Mouse (Mus musculus) layer of hippocampus, postnatal 36 days (tissue): ENCODE data around the gene Ciao2b. TPM values are rescaled to one million over a fixed set of nuclear protein-coding genes. Genes with fewer than 3 reads are reported as not detected.
A peak's percentile ranks its signal among the peaks of the same experiment; 100 is the strongest.
"Not testable (repeated sequence)": the region's sequence is repeated elsewhere in the genome, so short reads cannot be mapped to it uniquely, and the experiment has no call there.

ENCODE experiments used
- DNase-seq, 2 experiments: peaks; one replicate each; pipeline ENCODE4 v3.0.0; 2022
- total RNA-seq, 2 experiments: library from RNA; stranded (reverse); gene quantifications; 2 replicates each; pipeline ENCODE4 v1.2.3; 2021

The Ciao2b gene
- total RNA-seq = 10 to 100 TPM; 26.8 to 28.0 TPM

DNA sequence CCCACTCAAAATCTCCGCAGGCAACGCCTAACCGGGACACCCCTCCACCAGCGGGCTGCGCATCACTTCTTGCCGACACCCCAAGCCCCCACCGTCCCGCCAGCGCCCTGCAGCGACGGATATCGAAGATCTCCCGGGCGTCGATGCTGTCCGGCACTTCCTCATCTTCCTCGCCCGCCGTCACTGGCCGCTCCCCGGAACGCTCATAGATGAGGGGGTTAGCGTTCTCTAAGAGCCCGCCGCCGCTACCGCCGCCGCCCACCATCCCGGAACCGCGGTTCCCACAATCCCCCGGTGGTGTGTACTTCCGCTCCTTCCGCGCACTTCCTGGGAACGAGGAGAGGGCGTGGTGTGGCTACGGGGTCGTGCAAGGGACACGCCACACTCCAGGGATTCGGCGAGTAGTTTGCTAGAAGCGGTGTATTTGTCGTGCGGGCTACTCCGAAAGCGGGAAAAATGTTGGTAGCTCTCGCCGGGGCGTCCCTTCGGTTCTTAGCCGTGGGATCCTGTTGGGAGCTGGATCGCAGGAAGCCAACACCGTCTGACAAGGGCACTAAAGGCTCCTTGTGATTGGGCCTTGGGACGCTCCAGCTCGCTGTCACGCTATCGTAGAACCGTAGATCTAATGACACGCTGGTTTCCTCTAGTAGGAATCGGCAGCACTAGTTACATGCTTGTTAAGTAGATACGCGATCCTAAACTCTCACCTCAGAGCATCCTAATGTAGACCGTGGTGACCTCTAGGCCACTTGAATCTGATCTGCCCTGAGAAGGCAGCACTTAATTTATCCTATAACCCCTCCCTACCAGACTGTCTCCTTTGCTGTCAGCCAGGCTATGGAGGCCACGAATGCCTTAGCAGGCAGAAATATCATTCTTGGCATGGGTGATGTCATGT is at the start of gene Ciao2b:
TSS of gene Ciao2b (minus strand) at position 540 of the 898 bp plus-strand sequence.
- peak; percentile 88 to 90 for DNase-seq

- DNase-seq = no peak
These were observed 46.7 kb upstream of the Ciao2b start for GRCm38 (mm10) chr8:104688433-104688832.

DNA sequence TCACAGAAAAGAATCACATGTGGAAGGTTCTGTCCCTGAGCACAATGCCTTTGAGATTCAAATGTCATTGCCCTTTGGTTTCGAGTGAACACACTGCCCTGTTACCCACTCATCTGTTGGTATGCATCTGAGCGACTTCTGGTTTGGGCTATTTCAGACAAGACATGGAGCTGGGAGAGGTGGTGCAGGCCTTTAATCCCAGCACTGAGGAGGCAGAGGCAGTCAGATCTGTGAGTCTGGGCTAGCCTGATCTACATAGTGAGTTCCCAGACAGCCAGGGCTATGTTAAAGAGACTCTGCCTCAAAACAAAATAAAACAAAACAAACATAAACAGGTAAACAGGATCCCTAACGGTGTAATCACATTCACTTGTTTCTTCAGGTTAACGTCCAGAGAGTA is 13.8 kb upstream of the Ciao2b start:
- no peak for DNase-seq

DNA sequence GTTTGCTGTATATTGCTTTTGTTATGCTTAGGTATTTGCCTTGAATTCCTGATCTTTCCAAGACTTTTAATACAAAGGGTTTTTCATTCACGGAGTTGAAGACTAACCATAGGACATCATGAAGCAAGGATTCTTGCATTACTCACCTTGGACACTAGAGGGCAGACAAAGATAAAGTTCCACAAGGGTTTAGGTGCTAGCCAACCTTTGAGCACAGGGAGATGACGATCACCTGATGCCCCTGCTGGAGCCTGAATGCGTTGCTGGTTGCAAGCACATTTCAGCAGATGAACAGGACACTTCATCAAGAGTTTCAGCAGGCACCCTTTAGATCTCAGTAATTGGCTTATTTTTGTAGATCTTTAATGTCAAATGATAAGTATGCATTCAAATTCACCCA is 13.2 kb upstream of the Ciao2b start:
- peak; percentile 26 to 56 for DNase-seq

- DNase-seq = not testable (repeated sequence)
These were observed 2.4 kb upstream of the Ciao2b start for GRCm38 (mm10) chr8:104644187-104644586.

DNA sequence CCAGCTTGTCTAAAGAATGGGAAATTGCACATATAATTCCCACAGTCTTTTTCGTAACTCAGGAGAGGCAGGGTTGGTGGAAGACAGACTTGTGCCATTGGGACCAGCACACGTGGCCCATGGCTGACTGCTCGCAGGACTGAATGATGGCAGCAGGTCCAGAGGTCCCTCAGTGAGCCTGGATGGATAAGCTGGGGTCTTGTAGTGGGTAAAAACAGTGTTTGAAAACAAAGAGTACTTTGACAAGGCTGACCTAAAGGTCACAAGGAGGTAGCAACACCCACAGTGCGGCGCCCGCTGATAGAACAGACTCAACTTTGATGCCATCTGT is 524 bp upstream of the Ciao2b start:
- no peak for DNase-seq

DNA sequence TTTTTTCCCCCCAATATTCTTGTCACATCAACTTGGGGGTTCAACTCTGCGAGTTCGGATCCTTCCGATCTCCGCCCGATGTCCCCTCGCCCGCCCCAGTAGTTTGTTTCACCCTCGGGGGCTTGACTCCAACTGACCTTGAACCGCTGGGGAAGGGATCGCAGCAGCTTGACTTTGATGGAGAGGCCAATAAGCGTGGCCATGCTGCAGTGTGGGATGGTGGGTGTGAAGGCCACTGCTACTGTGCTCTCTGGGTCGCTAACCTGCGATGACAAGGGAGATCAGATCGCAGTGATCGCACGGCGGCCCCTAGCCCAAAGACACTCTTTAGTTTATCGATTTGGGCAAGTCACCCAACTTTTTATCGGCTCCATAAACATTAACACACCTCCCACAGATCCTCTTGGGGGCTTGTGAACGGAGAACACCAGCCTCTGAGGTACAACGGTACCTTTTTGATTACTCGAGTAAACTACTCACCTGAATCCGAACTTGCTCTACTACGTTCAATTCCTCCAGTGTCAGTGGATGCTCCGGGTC is 864 bp downstream of the Ciao2b start:
- no peak for DNase-seq

- DNase-seq = no peak
These were observed 1.5 kb downstream of the Ciao2b start for GRCm38 (mm10) chr8:104640241-104640640.

GRCm38 (mm10) chr8:104638010-104638409 is 3.8 kb downstream of the Ciao2b start:
- DNase-seq = no peak

GRCm38 (mm10) chr8:104635004-104635710 is 6.6 kb downstream of the Ciao2b start:
- no peak for DNase-seq

DNA sequence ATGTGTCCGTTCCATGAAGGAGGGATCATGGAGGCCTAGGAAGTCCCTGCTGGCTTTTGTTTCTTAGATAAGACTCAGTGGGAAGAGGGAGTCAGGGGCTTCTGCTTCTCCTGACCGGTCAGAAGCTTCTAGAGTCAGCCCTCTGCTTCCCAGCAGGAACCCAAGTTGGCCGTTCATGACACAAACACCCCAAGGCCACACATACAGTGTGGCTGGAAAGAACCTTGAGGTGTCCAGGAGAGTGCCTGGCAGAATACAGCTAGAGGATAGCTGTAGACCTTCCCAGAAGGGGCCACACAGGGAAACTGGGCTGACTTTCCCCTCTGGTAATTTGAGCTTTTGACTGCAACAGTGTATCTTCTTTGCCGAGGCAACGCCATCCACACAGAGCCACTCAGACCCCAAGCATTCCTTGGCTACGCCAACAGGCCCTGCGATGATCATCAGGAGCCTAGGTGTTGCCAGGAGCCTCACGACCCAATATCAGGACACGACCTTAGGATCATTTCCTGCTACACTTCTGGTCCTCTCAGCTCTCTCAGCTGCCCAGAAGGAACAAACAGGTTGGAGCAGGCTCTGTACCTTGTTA is 8.5 kb downstream of the Ciao2b start:
- DNase-seq = no peak

DNA sequence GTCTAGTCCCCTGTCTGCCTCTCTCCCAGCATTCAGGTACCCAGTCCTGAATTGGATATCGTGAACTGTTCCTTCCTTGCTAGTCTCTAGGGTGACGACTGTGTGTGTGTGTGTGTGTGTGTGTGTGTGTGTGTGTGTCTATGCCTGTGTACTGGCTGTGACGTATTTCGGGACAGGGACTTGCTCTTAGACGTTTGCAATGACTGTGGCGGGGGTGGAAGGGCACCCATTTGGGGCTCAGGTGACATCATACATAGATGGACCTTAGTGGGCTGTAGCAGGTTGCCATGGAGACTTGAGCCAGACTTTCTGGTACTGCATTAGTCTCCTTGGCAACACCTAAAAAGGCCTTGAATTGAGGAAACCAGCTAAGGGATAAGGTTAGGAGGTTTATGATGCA is 9.3 kb downstream of the Ciao2b start:
- DNase-seq = no peak

GRCm38 (mm10) chr8:104631975-104632374 is 9.8 kb downstream of the Ciao2b start:
- DNase-seq = no peak

GRCm38 (mm10) chr8:104630981-104631663 is 10.6 kb downstream of the Ciao2b start, which contains the start of gene Rrad:
Gene Rrad (minus strand): TSS chr8:104631327.
- DNase-seq = no peak

GRCm38 (mm10) chr8:104630574-104630973 is 11.2 kb downstream of the Ciao2b start:
- no peak for DNase-seq

GRCm38 (mm10) chr8:104630111-104630479 is 11.7 kb downstream of the Ciao2b start:
- no peak for DNase-seq

DNA sequence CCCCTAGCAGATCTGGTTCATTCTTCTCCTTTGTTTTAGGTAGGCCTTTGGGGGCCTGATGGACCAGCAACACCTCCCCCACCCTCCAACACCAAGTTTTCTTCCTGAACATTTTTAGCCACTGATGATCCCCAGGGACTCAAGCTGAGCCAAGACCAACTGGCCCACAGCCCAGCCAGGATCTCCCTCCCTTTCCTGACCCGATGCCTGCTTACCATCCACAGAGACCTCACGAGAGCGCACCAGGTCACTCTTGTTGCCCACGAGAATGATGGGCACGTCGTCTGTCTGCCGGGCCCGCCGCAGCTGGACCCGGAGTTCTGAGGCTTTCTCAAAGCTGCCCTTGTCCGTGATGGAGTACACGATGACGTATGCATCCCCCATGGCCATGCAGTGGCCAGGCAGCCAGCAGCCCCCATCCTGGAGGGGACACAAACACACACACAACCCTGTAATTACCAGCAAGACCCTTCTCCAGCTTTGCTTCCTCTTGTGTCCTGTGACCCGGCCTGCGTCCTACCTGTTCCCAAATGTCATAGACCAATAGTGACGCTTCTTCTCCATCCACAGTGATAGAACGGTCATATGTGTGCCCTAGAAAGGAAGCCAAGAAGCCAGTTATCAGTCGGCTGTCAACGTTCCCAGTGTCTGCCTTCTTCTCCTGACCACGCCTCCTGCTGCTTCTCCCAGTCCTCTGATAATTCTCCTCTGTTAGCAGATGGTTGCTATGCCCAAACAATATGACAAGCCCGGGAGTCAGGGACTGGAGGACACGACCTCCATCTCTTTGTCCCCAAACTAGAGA is 12.3 kb downstream of the Ciao2b start:
- no peak for DNase-seq

- DNase-seq = no peak
These were observed 13.4 kb downstream of the Ciao2b start for GRCm38 (mm10) chr8:104628402-104628801.

DNA sequence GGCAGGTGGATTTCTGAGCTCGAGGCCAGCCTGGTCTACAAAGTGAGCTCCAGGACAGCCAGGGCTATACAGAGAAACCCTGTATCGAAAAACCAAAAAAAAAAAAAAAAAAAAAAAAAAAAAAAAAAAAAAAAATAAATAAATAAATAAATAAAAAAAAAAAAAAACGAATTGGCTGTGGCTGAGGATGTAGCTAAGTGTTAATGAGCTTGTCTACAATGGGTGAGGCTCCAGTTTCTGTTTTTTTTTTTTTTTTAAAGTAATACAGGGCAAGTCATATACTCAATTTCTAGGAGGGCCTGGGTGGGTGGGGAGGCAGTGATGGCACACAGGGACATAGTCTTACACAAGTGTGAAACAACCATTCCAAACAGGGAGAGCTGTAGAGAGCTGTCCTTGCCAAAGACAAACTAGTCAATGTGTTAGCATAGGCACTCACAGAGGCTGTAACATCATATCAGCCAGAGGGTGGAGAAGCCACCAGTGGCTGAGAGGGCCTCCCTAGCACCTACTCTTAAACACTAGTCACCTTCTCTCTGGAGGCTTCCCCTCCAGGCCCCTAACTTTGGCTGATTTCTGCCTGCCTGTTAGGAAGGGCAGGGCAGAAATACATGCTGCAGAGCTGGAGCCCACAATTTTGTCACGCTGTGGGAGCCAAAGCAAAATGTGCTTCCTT is 14.6 kb downstream of the Ciao2b start:
- DNase-seq = no peak

- no peak for DNase-seq
These were observed 17.6 kb downstream of the Ciao2b start, which contains the start of gene Cdh16 for GRCm38 (mm10) chr8:104624161-104624560. Gene Cdh16 (minus strand): TSS chr8:104624396.

- no peak for DNase-seq
These were observed 21.0 kb downstream of the Ciao2b start for GRCm38 (mm10) chr8:104620765-104621164.
